Mouse (Mus musculus) embryonic fibroblast, embryonic 13.5 days (primary cell): ENCODE results near the gene 1700102P08Rik.

Experiments used
- CTCF ChIP-seq: IDR thresholded peaks from 2 replicates; pipeline ENCODE4 v1.5.1; 2011; ENCODE audit warnings: mild to moderate bottlenecking, control low read depth, low read length, moderate library complexity, borderline replicate concordance; ENCODE audit not compliant: insufficient read depth
- POLR2A ChIP-seq: IDR thresholded peaks from 2 replicates; pipeline ENCODE4 v1.6.1; 2011; ENCODE audit warnings: low read depth, mild to moderate bottlenecking, control low read depth, low read length, moderate library complexity

- TF ChIP-seq CTCF, result no peak
- TF ChIP-seq POLR2A, result no peak
These were observed 5.7 kb downstream of the 1700102P08Rik start for GRCm38 (mm10) chr9:108398324-108398723.
